Mouse (Mus musculus): ENCODE measurements around the gene Mff. TPM values are rescaled to one million over a fixed set of nuclear protein-coding genes. Genes with fewer than 3 reads are reported as not detected.
A peak's percentile ranks its signal among the peaks of the same experiment; 100 is the strongest.

Mff gene
- 434 and 467 TPM in 2 replicates for polyA plus RNA-seq (2014; fragmentation: Nextera tagmentation; extraction: Ambion mirVana)

GRCm38 (mm10) chr1:82724339-82725025 lies at the start of gene Mff:
Gene Mff, plus strand, starts transcription at chr1:82724890.
- peak within 1 kb of the TSS; percentile 94 for H3K9ac ChIP-seq
- WGBS: 10% methylated on average over 38 of the region's 38 CpGs
- DNase-seq (ENCODE audit: low spot score) (peak; percentile 96), ATAC-seq (ENCODE audit: low FRiP score) (peak; percentile 99)
- H3K4me3 ChIP-seq (replicated peaks; ENCODE audit: low read length): peak within 1 kb of the TSS; percentile 82
- H3K9me3 ChIP-seq (ENCODE audit: control insufficient read depth, low read length): no peaks in the 10 kb centered on the region
- peaks cover 18% of the 10 kb centered on the region for H3K36me3 ChIP-seq (replicated peaks; ENCODE audit: control insufficient read depth, insufficient read depth)
- H3K4me1 ChIP-seq (replicated peaks; ENCODE audit: control insufficient read depth, insufficient read depth, low read length): peaks cover 7% of the 10 kb centered on the region
- H3K27me3 ChIP-seq (ENCODE audit: control insufficient read depth, insufficient read depth, low read length): peaks cover 29% of the 10 kb centered on the region
- H3K4me2 ChIP-seq (replicated peaks): peak within 1 kb of the TSS; percentile 86
- peak within 1 kb of the TSS; percentile 71 for H3K27ac ChIP-seq

GRCm38 (mm10) chr1:82686328-82686727 lies 38.4 kb upstream of the Mff start:
- ATAC-seq (ENCODE audit: low FRiP score) (no peak), DNase-seq (ENCODE audit: low spot score) (no peak)
- H3K27me3 ChIP-seq (ENCODE audit: control insufficient read depth, insufficient read depth, low read length): no peaks in the 10 kb centered on the region
- no peak overlapping the region for H3K27ac ChIP-seq
- H3K4me3 ChIP-seq (replicated peaks; ENCODE audit: low read length): no peak overlapping the region
- no peak overlapping the region for H3K4me2 ChIP-seq (replicated peaks)
- H3K4me1 ChIP-seq (replicated peaks; ENCODE audit: control insufficient read depth, insufficient read depth, low read length): no peaks in the 10 kb centered on the region
- no peaks in the 10 kb centered on the region for H3K36me3 ChIP-seq (replicated peaks; ENCODE audit: control insufficient read depth, insufficient read depth)
- 88% methylated on average over 5 of the region's 5 CpGs for WGBS
- no peak overlapping the region for H3K9ac ChIP-seq
- H3K9me3 ChIP-seq (ENCODE audit: control insufficient read depth, low read length): no peaks in the 10 kb centered on the region

- 90% methylated on average over 2 of the region's 2 CpGs for WGBS
- Histone ChIP-seq H3K36me3 (replicated peaks; ENCODE audit: control insufficient read depth, insufficient read depth) (no peaks in the 10 kb centered on the region), H3K9ac (no peak overlapping the region), H3K4me1 (replicated peaks; ENCODE audit: control insufficient read depth, insufficient read depth, low read length) (no peaks in the 10 kb centered on the region), H3K27me3 (ENCODE audit: control insufficient read depth, insufficient read depth, low read length) (no peaks in the 10 kb centered on the region), H3K9me3 (ENCODE audit: control insufficient read depth, low read length) (no peaks in the 10 kb centered on the region), H3K4me2 (replicated peaks) (no peak overlapping the region), H3K4me3 (replicated peaks; ENCODE audit: low read length) (no peak overlapping the region), H3K27ac (no peak overlapping the region)
- no peak for ATAC-seq (ENCODE audit: low FRiP score)
- no peak for DNase-seq (ENCODE audit: low spot score)
These were observed 37.8 kb upstream of the Mff start for GRCm38 (mm10) chr1:82686866-82687265.

- Histone ChIP-seq H3K4me3 (replicated peaks; ENCODE audit: low read length) (no peak overlapping the region), H3K36me3 (replicated peaks; ENCODE audit: control insufficient read depth, insufficient read depth) (no peaks in the 10 kb centered on the region), H3K4me1 (replicated peaks; ENCODE audit: control insufficient read depth, insufficient read depth, low read length) (no peaks in the 10 kb centered on the region), H3K4me2 (replicated peaks) (no peak overlapping the region), H3K9ac (no peak overlapping the region), H3K9me3 (ENCODE audit: control insufficient read depth, low read length) (no peaks in the 10 kb centered on the region), H3K27ac (no peak overlapping the region), H3K27me3 (ENCODE audit: control insufficient read depth, insufficient read depth, low read length) (no peaks in the 10 kb centered on the region)
- no peak for DNase-seq (ENCODE audit: low spot score)
- 48% methylated on average over 6 of the region's 6 CpGs for WGBS
- ATAC-seq (ENCODE audit: low FRiP score): no peak
These were observed 36.8 kb upstream of the Mff start for GRCm38 (mm10) chr1:82687931-82688330.

- Histone ChIP-seq H3K27ac (no peak overlapping the region), H3K36me3 (replicated peaks; ENCODE audit: control insufficient read depth, insufficient read depth) (no peaks in the 10 kb centered on the region), H3K4me2 (replicated peaks) (no peak overlapping the region), H3K27me3 (ENCODE audit: control insufficient read depth, insufficient read depth, low read length) (no peaks in the 10 kb centered on the region), H3K4me1 (replicated peaks; ENCODE audit: control insufficient read depth, insufficient read depth, low read length) (no peaks in the 10 kb centered on the region), H3K9ac (no peak overlapping the region), H3K4me3 (replicated peaks; ENCODE audit: low read length) (no peak overlapping the region), H3K9me3 (ENCODE audit: control insufficient read depth, low read length) (no peaks in the 10 kb centered on the region)
- ATAC-seq (ENCODE audit: low FRiP score) (no peak), DNase-seq (ENCODE audit: low spot score) (no peak)
- WGBS: 46% methylated on average over 3 of the region's 3 CpGs
These were observed 28.8 kb upstream of the Mff start for GRCm38 (mm10) chr1:82695915-82696314.

GRCm38 (mm10) chr1:82717816-82718512 lies 6.7 kb upstream of the Mff start:
- Histone ChIP-seq H3K9ac (no peak overlapping the region), H3K4me1 (replicated peaks; ENCODE audit: control insufficient read depth, insufficient read depth, low read length) (no peaks in the 10 kb centered on the region), H3K9me3 (ENCODE audit: control insufficient read depth, low read length) (no peaks in the 10 kb centered on the region), H3K27ac (no peak overlapping the region), H3K36me3 (replicated peaks; ENCODE audit: control insufficient read depth, insufficient read depth) (no peaks in the 10 kb centered on the region), H3K4me2 (replicated peaks) (no peak overlapping the region), H3K4me3 (replicated peaks; ENCODE audit: low read length) (no peak overlapping the region), H3K27me3 (ENCODE audit: control insufficient read depth, insufficient read depth, low read length) (peaks cover 20% of the 10 kb centered on the region)
- no peak for DNase-seq (ENCODE audit: low spot score)
- ATAC-seq (ENCODE audit: low FRiP score): no peak
- WGBS: 81% methylated on average over 9 of the region's 9 CpGs

GRCm38 (mm10) chr1:82725026-82725874 lies 560 bp downstream of the Mff start:
- peak overlapping the region; percentile 94 for H3K9ac ChIP-seq
- ATAC-seq (ENCODE audit: low FRiP score) (peak; percentile 96), DNase-seq (ENCODE audit: low spot score) (no peak)
- WGBS: under 1% methylated on average over 37 of the region's 37 CpGs
- peaks cover 29% of the 10 kb centered on the region for H3K27me3 ChIP-seq (ENCODE audit: control insufficient read depth, insufficient read depth, low read length)
- H3K9me3 ChIP-seq (ENCODE audit: control insufficient read depth, low read length): no peaks in the 10 kb centered on the region
- H3K4me3 ChIP-seq (replicated peaks; ENCODE audit: low read length): peak overlapping the region; percentile 82
- peak overlapping the region; percentile 86 for H3K4me2 ChIP-seq (replicated peaks)
- H3K27ac ChIP-seq: peak overlapping the region; percentile 71
- H3K4me1 ChIP-seq (replicated peaks; ENCODE audit: control insufficient read depth, insufficient read depth, low read length): peaks cover 7% of the 10 kb centered on the region
- H3K36me3 ChIP-seq (replicated peaks; ENCODE audit: control insufficient read depth, insufficient read depth): peaks cover 25% of the 10 kb centered on the region

GRCm38 (mm10) chr1:82725875-82726185 lies 1.1 kb downstream of the Mff start:
- peaks cover 24% of the 10 kb centered on the region for H3K27me3 ChIP-seq (ENCODE audit: control insufficient read depth, insufficient read depth, low read length)
- peak overlapping the region; percentile 86 for H3K4me2 ChIP-seq (replicated peaks)
- peak overlapping the region; percentile 94 for H3K9ac ChIP-seq
- H3K9me3 ChIP-seq (ENCODE audit: control insufficient read depth, low read length): no peaks in the 10 kb centered on the region
- H3K27ac ChIP-seq: no peak overlapping the region
- H3K4me3 ChIP-seq (replicated peaks; ENCODE audit: low read length): peak overlapping the region; percentile 82
- peaks cover 31% of the 10 kb centered on the region for H3K36me3 ChIP-seq (replicated peaks; ENCODE audit: control insufficient read depth, insufficient read depth)
- peaks cover 7% of the 10 kb centered on the region for H3K4me1 ChIP-seq (replicated peaks; ENCODE audit: control insufficient read depth, insufficient read depth, low read length)
- ATAC-seq (ENCODE audit: low FRiP score): no peak
- WGBS: 59% methylated on average over 4 of the region's 4 CpGs
- DNase-seq (ENCODE audit: low spot score): no peak

GRCm38 (mm10) chr1:82726482-82726881 lies 1.8 kb downstream of the Mff start:
- Histone ChIP-seq H3K27me3 (ENCODE audit: control insufficient read depth, insufficient read depth, low read length) (peaks cover 18% of the 10 kb centered on the region; the same call in 1 of the 2 replicates), H3K4me2 (replicated peaks) (no peak overlapping the region), H3K27ac (no peak overlapping the region), H3K9me3 (ENCODE audit: control insufficient read depth, low read length) (no peaks in the 10 kb centered on the region), H3K4me1 (replicated peaks; ENCODE audit: control insufficient read depth, insufficient read depth, low read length) (peaks cover 7% of the 10 kb centered on the region), H3K4me3 (replicated peaks; ENCODE audit: low read length) (no peak overlapping the region), H3K9ac (no peak overlapping the region), H3K36me3 (replicated peaks; ENCODE audit: control insufficient read depth, insufficient read depth) (peaks cover 38% of the 10 kb centered on the region)
- WGBS: 96% methylated on average over 5 of the region's 5 CpGs
- no peak for DNase-seq (ENCODE audit: low spot score)
- ATAC-seq (ENCODE audit: low FRiP score): no peak

Data from hindbrain, embryonic 14.5 days (tissue).